Mouse (Mus musculus) layer of hippocampus, adult 18-20 months (tissue): ENCODE results near the gene Fcnb. TPM values are rescaled to one million over a fixed set of nuclear protein-coding genes. Genes with fewer than 3 reads are reported as not detected.

Experiments
- DNase-seq, 2 experiments: peaks; one replicate each; pipeline ENCODE4 v3.0.0; 2022; ENCODE audit warnings: low spot score in 2 of 2
- total RNA-seq, 2 experiments: library from RNA; stranded (reverse); gene quantifications; 2 replicates each; pipeline ENCODE4 v1.2.3; 2021

Fcnb gene
- total RNA-seq, 2 experiments from 2014 or later, result not detected

DNA sequence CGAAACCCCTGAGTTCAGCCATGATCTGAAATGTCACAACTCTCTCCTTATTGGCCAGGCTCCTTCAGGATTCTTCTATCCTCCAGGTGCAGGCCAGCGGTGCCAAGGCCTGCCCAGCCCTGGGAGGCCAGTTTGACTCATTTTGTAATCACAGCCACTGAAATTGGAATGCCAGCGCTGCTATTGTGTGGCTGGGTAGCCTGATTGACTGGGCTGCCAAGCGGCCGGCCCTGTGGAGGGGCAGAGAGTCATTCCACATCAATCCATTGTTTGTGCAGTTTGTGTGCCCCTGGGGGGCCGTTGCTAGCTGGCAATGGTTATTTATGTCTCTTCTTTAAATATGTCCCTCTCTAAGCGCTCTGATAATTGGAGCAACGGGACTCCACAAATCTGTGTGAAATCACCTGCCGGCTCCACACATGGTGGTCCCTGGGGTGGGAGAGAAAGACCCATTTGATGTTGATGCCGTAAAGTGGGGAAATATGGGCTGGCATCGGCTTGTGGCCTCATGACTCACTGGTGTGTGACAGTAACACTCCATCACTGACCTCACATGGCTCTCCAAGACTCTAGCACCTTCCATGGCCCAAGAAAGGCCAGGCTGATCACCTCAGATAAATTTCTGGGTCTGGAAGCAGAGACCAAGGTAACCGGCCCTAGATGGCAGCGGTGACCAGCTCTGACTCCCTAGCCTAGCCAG, 50.5 kb downstream of the Fcnb start:
- no peak for DNase-seq

DNA sequence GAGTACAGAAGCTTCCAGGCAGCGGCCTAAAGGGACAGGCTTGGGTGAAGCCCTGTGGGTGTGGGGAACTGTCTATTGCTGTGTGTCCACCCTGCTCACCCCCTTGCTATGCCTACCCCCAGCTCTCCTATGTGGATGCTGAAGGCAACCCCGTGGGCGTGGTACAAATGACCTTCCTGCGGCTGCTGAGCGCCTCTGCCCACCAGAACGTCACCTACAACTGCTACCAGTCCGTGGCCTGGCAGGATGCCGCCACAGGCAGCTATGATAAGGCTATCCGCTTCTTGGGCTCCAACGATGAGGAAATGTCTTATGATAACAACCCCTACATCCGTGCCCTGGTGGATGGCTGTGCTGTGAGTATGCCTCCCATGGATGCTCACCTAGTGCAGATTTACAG, 52.2 kb downstream of the Fcnb start:
- DNase-seq, result no peak

DNA sequence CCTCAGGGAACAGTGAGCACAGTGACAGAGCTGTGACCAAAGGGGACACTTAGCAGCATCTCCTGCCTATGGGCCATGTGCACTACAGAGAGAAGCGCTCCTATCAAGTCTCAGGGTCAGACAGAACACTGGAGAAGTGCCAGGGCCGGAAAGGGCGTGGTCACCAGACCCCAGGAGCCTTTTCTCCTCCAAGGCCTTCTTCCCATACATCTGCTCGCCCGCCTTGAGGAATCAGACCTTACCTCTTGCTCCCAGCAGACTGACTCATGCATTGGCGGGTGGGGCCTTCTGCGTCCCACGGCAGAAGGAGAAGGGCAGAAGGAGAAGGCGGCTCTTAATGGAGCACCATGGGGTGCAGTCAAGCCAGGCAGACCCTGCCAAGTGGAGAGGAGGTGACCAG, 52.8 kb downstream of the Fcnb start:
- DNase-seq, result no peak

Other genes with a start within 250 kb of the Fcnb start
- gene Col5a1, start 198.5 kb downstream of the Fcnb start, total RNA-seq, result 1 to 10 TPM; 3.3 to 3.7 TPM
- 1,000 to 10,000 TPM; 1,731 to 1,771 TPM for gene Olfm1, start 108.1 kb upstream of the Fcnb start, total RNA-seq